Mouse (Mus musculus): ENCODE data around the gene Gm10518.

GRCm38 (mm10) chr1:179807468-179807867 lies 4.3 kb downstream of the Gm10518 start:
- TF ChIP-seq CTCF (IDR thresholded peaks at IDR 0.05; ENCODE audit: extremely low read depth, insufficient read depth, low read length) (no peak), POLR2A (IDR thresholded peaks at IDR 0.05; ENCODE audit: extremely low read depth, insufficient read depth, low read length) (no peak)
